Mouse (Mus musculus) myocyte (in vitro differentiated cells): ENCODE data around the gene Med21.

Experiments used
- CEBPB ChIP-seq: IDR thresholded peaks from 2 replicates; pipeline ENCODE4 v1.6.1; 2011; ENCODE audit warnings: mild to moderate bottlenecking, moderate library complexity; ENCODE audit not compliant: poor library complexity, insufficient read depth, severe bottlenecking
- E2F4 ChIP-seq: IDR thresholded peaks from one replicate; pipeline ENCODE4 v1.6.1; 2011; ENCODE audit warnings: mild to moderate bottlenecking, control low read depth, moderate library complexity; ENCODE audit not compliant: insufficient read depth
- MAX ChIP-seq: IDR thresholded peaks from one replicate; pipeline ENCODE4 v1.6.1; 2011; ENCODE audit warnings: low read depth, mild to moderate bottlenecking, control low read depth
- MYOD1 ChIP-seq, 3 experiments: IDR thresholded peaks; one replicate each; pipeline ENCODE4 v1.6.1; 2011; ENCODE audit warnings: control low read depth in 2 of 3, low read depth in 2 of 3, mild to moderate bottlenecking in 2 of 3, moderate library complexity in 1 of 3; ENCODE audit not compliant: insufficient read length in 2 of 3, control insufficient read depth in 1 of 3
- POLR2A ChIP-seq: IDR thresholded peaks from one replicate; pipeline ENCODE4 v1.6.1; 2011; ENCODE audit warnings: low read depth, mild to moderate bottlenecking, control low read depth, moderate library complexity; ENCODE audit not compliant: insufficient read length
- SRF ChIP-seq: IDR thresholded peaks from one replicate; pipeline ENCODE4 v1.6.1; 2011; ENCODE audit warnings: low read depth; ENCODE audit not compliant: control insufficient read depth, insufficient read length
- USF1 ChIP-seq: IDR thresholded peaks from one replicate; pipeline ENCODE4 v1.6.1; 2011; ENCODE audit warnings: low read depth, mild to moderate bottlenecking, control low read depth, moderate library complexity

DNA sequence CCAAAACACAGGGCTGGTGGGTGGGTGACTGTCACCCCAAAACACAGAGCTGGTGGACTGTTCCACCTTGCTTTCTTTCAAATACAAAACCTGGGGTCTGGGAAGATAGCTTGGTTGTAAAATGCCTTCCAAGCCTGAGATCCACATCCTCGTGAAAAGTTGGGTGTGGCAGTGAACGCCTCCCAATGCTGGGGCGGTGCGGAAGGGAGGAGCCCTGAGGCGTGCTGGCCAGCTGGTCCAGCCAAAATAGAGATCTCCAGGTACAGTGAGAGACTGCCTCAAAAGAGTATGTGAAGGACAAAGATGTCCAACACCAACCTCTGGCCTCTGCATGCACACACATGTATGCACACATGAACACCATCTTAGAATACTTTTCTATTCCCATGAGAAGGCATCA, 27.8 kb upstream of the Med21 start:
- no peak for TF ChIP-seq POLR2A
- no peak for TF ChIP-seq USF1
- TF ChIP-seq E2F4: no peak
- no peak for TF ChIP-seq MYOD1 (IDR thresholded peaks at IDR 0.05; ENCODE audit: control insufficient read depth in 1 of 3, insufficient read length in 2 of 3, low read depth in 2 of 3)
- TF ChIP-seq CEBPB: no peak
- TF ChIP-seq MAX: no peak
- TF ChIP-seq SRF: no peak
